ENCODE assay signal across 18 mouse cellular contexts in genomic region chr5:98935930-98936329, GRCm38 (mm10).
A peak's percentile ranks its signal among the peaks of the same experiment; 100 is the strongest.
DNase-seq lines count a peak whose midpoint lies in the region; ATAC-seq lines count a peak whose summit lies in the region.
"Had no signal": no experiment of that assay in that cellular context is flagged by ENCODE, and none has a peak within 500 bp of the region (broad histone marks: within the 10 kb centered on the region; RNA-seq: fewer than 3 reads in every experiment).

No protein-coding gene starts in this region.

- no peak overlapping the region for H3K4me3 ChIP-seq in embryonic facial prominence, embryonic 11.5 days (ENCODE audit: low read depth, low read length)
- H3K4me3 ChIP-seq in embryonic facial prominence, embryonic 10.5 days: no peak overlapping the region
- no peak overlapping the region for H3K4me3 ChIP-seq in kidney, embryonic 15.5 days (replicated peaks)
- no peak overlapping the region for H3K4me3 ChIP-seq in embryonic facial prominence, embryonic 14.5 days (ENCODE audit: low read depth, low read length)
- H3K4me3 ChIP-seq: forebrain, embryonic 10.5 days; gastrocnemius, adult 2 months; hindbrain, embryonic 10.5 days; limb, embryonic 12.5 days; neural tube, embryonic 13.5 days had no signal

- no peaks in the 10 kb centered on the region for H3K4me1 ChIP-seq in embryonic facial prominence, embryonic 11.5 days (ENCODE audit: control insufficient read depth, insufficient read depth, low read length)
- H3K4me1 ChIP-seq in embryonic facial prominence, embryonic 10.5 days: peaks cover 25% of the 10 kb centered on the region
- H3K4me1 ChIP-seq in kidney, embryonic 15.5 days: peaks cover 14% of the 10 kb centered on the region
- no peaks in the 10 kb centered on the region for H3K4me1 ChIP-seq in embryonic facial prominence, embryonic 14.5 days (ENCODE audit: control insufficient read depth, insufficient read depth, low read length)

- no peaks in the 10 kb centered on the region for H3K9me3 ChIP-seq in embryonic facial prominence, embryonic 11.5 days (replicated peaks; ENCODE audit: control insufficient read depth, low read length)
- H3K9me3 ChIP-seq in embryonic facial prominence, embryonic 10.5 days: no peaks in the 10 kb centered on the region
- no peaks in the 10 kb centered on the region for H3K9me3 ChIP-seq in kidney, embryonic 15.5 days (replicated peaks)
- no peaks in the 10 kb centered on the region for H3K9me3 ChIP-seq in embryonic facial prominence, embryonic 14.5 days (ENCODE audit: control insufficient read depth, low read length)
- H3K9me3 ChIP-seq: forebrain, embryonic 10.5 days; hindbrain, embryonic 10.5 days; limb, embryonic 12.5 days; neural tube, embryonic 13.5 days had no signal

- H3K27ac ChIP-seq in embryonic facial prominence, embryonic 11.5 days (replicated peaks; ENCODE audit: low read depth, low read length): no peak overlapping the region
- no peak overlapping the region for H3K27ac ChIP-seq in embryonic facial prominence, embryonic 10.5 days (replicated peaks)
- no peak overlapping the region for H3K27ac ChIP-seq in kidney, embryonic 15.5 days
- no peak overlapping the region for H3K27ac ChIP-seq in embryonic facial prominence, embryonic 14.5 days (replicated peaks; ENCODE audit: low read depth, low read length)
- H3K27ac ChIP-seq: forebrain, embryonic 10.5 days; gastrocnemius, adult 2 months; hindbrain, embryonic 10.5 days; limb, embryonic 12.5 days; macrophage; neural tube, embryonic 13.5 days had no signal

- WGBS in embryonic facial prominence, embryonic 11.5 days: 65% methylated on average over 8 of the region's 8 CpGs
- 76% methylated on average over 8 of the region's 8 CpGs for WGBS in embryonic facial prominence, embryonic 10.5 days
- WGBS in kidney, embryonic 15.5 days: 45% methylated on average over 8 of the region's 8 CpGs
- 41% methylated on average over 8 of the region's 8 CpGs for WGBS in embryonic facial prominence, embryonic 14.5 days

- no peak overlapping the region for H3K4me2 ChIP-seq in embryonic facial prominence, embryonic 11.5 days (ENCODE audit: low read depth, low read length)
- peak overlapping the region; percentile 12; the same call in 1 of the 2 replicates for H3K4me2 ChIP-seq in kidney, embryonic 15.5 days
- H3K4me2 ChIP-seq in embryonic facial prominence, embryonic 14.5 days (ENCODE audit: low read depth, low read length): no peak overlapping the region
- H3K4me2 ChIP-seq: limb, embryonic 12.5 days; neural tube, embryonic 13.5 days had no signal

- DNase-seq in embryonic facial prominence, embryonic 11.5 days (ENCODE audit: low spot score): peak; percentile 29
- DNase-seq in embryonic facial prominence, embryonic 10.5 days (ENCODE audit: low spot score): no peak
- no peak for DNase-seq in kidney, adult 18-20 months
- peak; percentile 70 for DNase-seq in embryonic facial prominence, embryonic 14.5 days (ENCODE audit: low spot score)
- DNase-seq in lung, postnatal 10 days: peak; percentile 4
- DNase-seq in cerebellum, postnatal 36 days: no peak
- DNase-seq in testis, postnatal 14 days (ENCODE audit: low spot score): no peak
- DNase-seq: adrenal gland, postnatal 10 days; cerebellum, adult 2 months; gastrocnemius, adult 2 months; kidney, adult 9 months; layer of hippocampus, adult 9-11 months had no signal

- H3K36me3 ChIP-seq in embryonic facial prominence, embryonic 11.5 days (replicated peaks; ENCODE audit: control insufficient read depth, insufficient read depth, low read depth, low read length): no peaks in the 10 kb centered on the region
- H3K36me3 ChIP-seq in embryonic facial prominence, embryonic 10.5 days (replicated peaks): no peaks in the 10 kb centered on the region
- no peaks in the 10 kb centered on the region for H3K36me3 ChIP-seq in kidney, embryonic 15.5 days
- H3K36me3 ChIP-seq in embryonic facial prominence, embryonic 14.5 days (ENCODE audit: control insufficient read depth, insufficient read depth, low read length): no peaks in the 10 kb centered on the region
- H3K36me3 ChIP-seq: forebrain, embryonic 10.5 days; hindbrain, embryonic 10.5 days; limb, embryonic 12.5 days; neural tube, embryonic 13.5 days had no signal

- ATAC-seq in embryonic facial prominence, embryonic 11.5 days (replicated peaks; ENCODE audit: insufficient number of reproducible peaks, low FRiP score, low TSS enrichment, low read depth): no peak
- no peak for ATAC-seq in kidney, embryonic 15.5 days (replicated peaks; ENCODE audit: low FRiP score)
- ATAC-seq in embryonic facial prominence, embryonic 14.5 days (ENCODE audit: low read depth): peak; percentile 79; the same call in 1 of the 2 replicates

- H3K9ac ChIP-seq in embryonic facial prominence, embryonic 11.5 days (replicated peaks; ENCODE audit: low read length): no peak overlapping the region
- no peak overlapping the region for H3K9ac ChIP-seq in kidney, embryonic 15.5 days
- H3K9ac ChIP-seq in embryonic facial prominence, embryonic 14.5 days (ENCODE audit: low read depth, low read length): no peak overlapping the region
- H3K9ac ChIP-seq: limb, embryonic 12.5 days; neural tube, embryonic 13.5 days had no signal

- H3K27me3 ChIP-seq in embryonic facial prominence, embryonic 11.5 days (ENCODE audit: control insufficient read depth, insufficient read depth, low read length): no peaks in the 10 kb centered on the region
- H3K27me3 ChIP-seq in embryonic facial prominence, embryonic 10.5 days (replicated peaks; ENCODE audit: low read depth, poor library complexity, severe bottlenecking): peaks cover 16% of the 10 kb centered on the region; the same call in 1 of the 2 replicates
- H3K27me3 ChIP-seq in kidney, embryonic 15.5 days: no peaks in the 10 kb centered on the region
- no peaks in the 10 kb centered on the region for H3K27me3 ChIP-seq in embryonic facial prominence, embryonic 14.5 days (replicated peaks; ENCODE audit: control insufficient read depth, insufficient read depth, low read length)
- H3K27me3 ChIP-seq: neural tube, embryonic 13.5 days had no signal

Comparison
In these comparisons a context has a peak if more than half of its experiments do, and no peak if none do; other contexts are left out.
1. DNase-seq: peak in embryonic facial prominence, embryonic 11.5 days (single experiment), embryonic facial prominence, embryonic 14.5 days (single experiment) and lung, postnatal 10 days (single experiment); none in embryonic facial prominence, embryonic 10.5 days (single experiment), kidney, adult 18-20 months (single experiment), cerebellum, postnatal 36 days (0 of 2) and testis, postnatal 14 days (single experiment).